Mouse (Mus musculus) CH12.LX (cell line): Measurements from ENCODE around the gene Reg1. TPM values are rescaled to one million over a fixed set of nuclear protein-coding genes. Genes with fewer than 3 reads are reported as not detected.
A peak's percentile ranks its signal among the peaks of the same experiment; 100 is the strongest.

ENCODE experiments used
- DNase-seq: peaks from one replicate; pipeline ENCODE4 v3.0.0-alpha.2; 2013; ENCODE audit errors: extremely low read depth
- H3K27ac ChIP-seq: 2 replicates; pipeline ENCODE4 v1.5.1; 2012; ENCODE audit warnings: low read depth, mild to moderate bottlenecking, control low read depth, moderate library complexity; ENCODE audit not compliant: insufficient read depth
- H3K27me3 ChIP-seq: replicated peaks from 2 replicates; pipeline ENCODE3; 2012; ENCODE audit warnings: inconsistent platforms
- H3K36me3 ChIP-seq, 2 experiments: replicated peaks in 1 of 2; 2 replicates each; pipeline versions ENCODE3 to v1.6.1; 2012; ENCODE audit warnings: inconsistent platforms in 1 of 2, low read length in 1 of 2, mild to moderate bottlenecking in 1 of 2, mixed read lengths in 1 of 2, moderate library complexity in 1 of 2; ENCODE audit not compliant: control insufficient read depth in 1 of 2, insufficient read depth in 1 of 2
- H3K4me1 ChIP-seq, 2 experiments: 2 replicates each; pipeline ENCODE4 v1.6.1; 2012; ENCODE audit warnings: inconsistent platforms in 1 of 2, moderate library complexity in 1 of 2; ENCODE audit not compliant: insufficient read depth in 2 of 2, control insufficient read depth in 1 of 2
- H3K4me2 ChIP-seq: 2 replicates; pipeline ENCODE4 v1.6.1; 2012; ENCODE audit warnings: low read depth, mild to moderate bottlenecking, control low read depth; ENCODE audit not compliant: poor library complexity, insufficient read depth, severe bottlenecking
- H3K4me3 ChIP-seq, 3 experiments: fragments of 150-350 bp in 1 of 3; sonication (generic) in 1 of 3; replicated peaks in 1 of 3; 2 replicates each; pipeline versions ENCODE3 to v1.5.1; 2011 to 2012; ENCODE audit warnings: low read depth in 2 of 3, low read length in 2 of 3, mild to moderate bottlenecking in 2 of 3, moderate library complexity in 2 of 3, control low read depth in 1 of 3, improper control_type of control experiment in 1 of 3, inconsistent platforms in 1 of 3, mixed read lengths in 1 of 3; ENCODE audit not compliant: poor library complexity in 1 of 3
- H3K79me2 ChIP-seq: replicated peaks from 2 replicates; pipeline ENCODE4 v1.6.1; 2012; ENCODE audit warnings: mild to moderate bottlenecking, moderate library complexity; ENCODE audit not compliant: control insufficient read depth, poor library complexity, insufficient read depth, severe bottlenecking; ENCODE audit errors: extremely low read depth
- H3K9ac ChIP-seq: 2 replicates; pipeline ENCODE4 v1.6.1; 2012; ENCODE audit warnings: low read depth, mild to moderate bottlenecking, control low read depth, moderate library complexity; ENCODE audit not compliant: insufficient read depth
- H3K9me3 ChIP-seq: replicated peaks from 2 replicates; pipeline ENCODE3; 2012; ENCODE audit warnings: low read length, inconsistent platforms, mixed read lengths
- BHLHE40 ChIP-seq: IDR thresholded peaks from 2 replicates; pipeline ENCODE4 v1.6.1; 2011; ENCODE audit warnings: mild to moderate bottlenecking, low read depth, low read length, improper control_type of control experiment
- CHD1 ChIP-seq: IDR thresholded peaks from 2 replicates; pipeline ENCODE4 v1.6.1; 2012; ENCODE audit warnings: low read depth, low read length, improper control_type of control experiment, inconsistent platforms
- CTCF ChIP-seq, 2 experiments: IDR thresholded peaks in 1 of 2; conservative IDR thresholded peaks in 1 of 2; 2 replicates each; pipeline ENCODE4 v1.5.1; 2011 to 2012; ENCODE audit warnings: low read depth in 2 of 2, low read length in 2 of 2, improper control_type of control experiment in 1 of 2, inconsistent platforms in 1 of 2, mild to moderate bottlenecking in 1 of 2, moderate library complexity in 1 of 2
- E2F4 ChIP-seq: IDR thresholded peaks from 2 replicates; pipeline ENCODE4 v1.6.1; 2011; ENCODE audit warnings: low read depth, low read length, improper control_type of control experiment; ENCODE audit not compliant: insufficient replicate concordance
- EP300 ChIP-seq: IDR thresholded peaks from 2 replicates; pipeline ENCODE4 v1.6.1; 2011; ENCODE audit warnings: low read length, improper control_type of control experiment
- ETS1 ChIP-seq: conservative IDR thresholded peaks from 2 replicates; pipeline ENCODE4 v1.6.1; 2012; ENCODE audit warnings: low read depth, mild to moderate bottlenecking, inconsistent platforms, low read length, improper control_type of control experiment, moderate library complexity
- HCFC1 ChIP-seq: IDR thresholded peaks from 2 replicates; pipeline ENCODE4 v1.6.1; 2012; ENCODE audit warnings: low read depth, mild to moderate bottlenecking, inconsistent platforms, low read length, improper control_type of control experiment
- JUN ChIP-seq: IDR thresholded peaks from 2 replicates; pipeline ENCODE4 v1.6.1; 2011; ENCODE audit warnings: low read depth, mild to moderate bottlenecking, low read length, improper control_type of control experiment, moderate library complexity; ENCODE audit not compliant: insufficient read depth
- KAT2A ChIP-seq: IDR thresholded peaks from 2 replicates; pipeline ENCODE4 v1.6.1; 2012; ENCODE audit warnings: low read length, improper control_type of control experiment, inconsistent platforms; ENCODE audit not compliant: insufficient replicate concordance
- MAFK ChIP-seq: IDR thresholded peaks from 2 replicates; pipeline ENCODE4 v1.6.1; 2011; ENCODE audit warnings: low read length, improper control_type of control experiment; ENCODE audit not compliant: insufficient replicate concordance
- MYC ChIP-seq: IDR thresholded peaks from 2 replicates; pipeline ENCODE4 v1.6.1; 2011; ENCODE audit warnings: low read depth, mild to moderate bottlenecking, improper control_type of control experiment, low read length
- NRF1 ChIP-seq: IDR thresholded peaks from 2 replicates; pipeline ENCODE4 v1.6.1; 2014; ENCODE audit warnings: low read depth, mild to moderate bottlenecking, inconsistent platforms, low read length, improper control_type of control experiment, moderate library complexity
- RAD21 ChIP-seq: IDR thresholded peaks from 2 replicates; pipeline ENCODE4 v1.6.1; 2011; ENCODE audit warnings: low read depth, mild to moderate bottlenecking, low read length, improper control_type of control experiment, moderate library complexity
- SIN3A ChIP-seq: IDR thresholded peaks from 2 replicates; pipeline ENCODE4 v1.6.1; 2012; ENCODE audit warnings: low read length, improper control_type of control experiment, inconsistent platforms
- SMC3 ChIP-seq: IDR thresholded peaks from 2 replicates; pipeline ENCODE4 v1.6.1; 2011; ENCODE audit warnings: low read depth, low read length, improper control_type of control experiment
- TBP ChIP-seq: conservative IDR thresholded peaks from 2 replicates; pipeline ENCODE4 v1.6.1; 2011; ENCODE audit warnings: low read depth, low read length, improper control_type of control experiment
- UBTF ChIP-seq: IDR thresholded peaks from 2 replicates; pipeline ENCODE4 v1.6.1; 2012; ENCODE audit warnings: low read depth, mild to moderate bottlenecking, inconsistent platforms, low read length, improper control_type of control experiment, moderate library complexity
- USF1 ChIP-seq: IDR thresholded peaks from 2 replicates; pipeline ENCODE4 v1.6.1; 2014; ENCODE audit warnings: low read depth, mild to moderate bottlenecking, inconsistent platforms, low read length, improper control_type of control experiment
- USF2 ChIP-seq: conservative IDR thresholded peaks from 2 replicates; pipeline ENCODE4 v1.6.1; 2011; ENCODE audit warnings: low read depth, low read length, improper control_type of control experiment
- ZKSCAN1 ChIP-seq: IDR thresholded peaks from 2 replicates; pipeline ENCODE4 v1.6.1; 2012; ENCODE audit warnings: low read depth, inconsistent platforms, low read length, improper control_type of control experiment, borderline replicate concordance
- dilution Hi-C: fragments of 300-500 bp; cut with MboI; formaldehyde crosslinking; loops from 2 replicates; pipeline ENCODE4 v1.14.3; 2020; ENCODE audit warnings: low sequenced_read_pairs; ENCODE audit not compliant: extremely low pct_unique_long_range_greater_than_20kb, extremely low pct_ligation_motif_present
- in situ Hi-C: fragments of 300-500 bp; cut with MboI; formaldehyde crosslinking; loops from 3 replicates; pipeline ENCODE4 v1.14.3; 2019; ENCODE audit warnings: low sequenced_read_pairs, low pct_ligation_motif_present, low pct_unique_long_range_greater_than_20kb, mixed read lengths
- polyA plus RNA-seq: library from polyadenylated mRNA; unstranded; fragments of >175 nt; gene quantifications from 2 replicates; pipeline ENCODE4 v1.2.1, GENCODE M21; 2012; ENCODE audit warnings: low read depth; ENCODE audit not compliant: insufficient read length
- total RNA-seq, 2 experiments: library from RNA; depleted of rRNA; stranded (reverse); fragments of 300-350 nt in 1 of 2; fragments of >200 nt in 1 of 2; gene quantifications; 2 replicates each; pipeline ENCODE4 v1.2.3; 2012 to 2014

Gene Reg1
- total and polyA plus RNA-seq, 3 experiments: not detected

GRCm38 (mm10) chr6:78448409-78448808, 25.9 kb downstream of the Reg1 start:
- Histone ChIP-seq H3K36me3 (no peaks in the 10 kb centered on the region), H3K4me1 (no peaks in the 10 kb centered on the region), H3K9ac (no peak overlapping the region), H3K79me2 (no peaks in the 10 kb centered on the region), H3K4me3 (no peak overlapping the region), H3K27ac (no peak overlapping the region), H3K27me3 (no peaks in the 10 kb centered on the region), H3K4me2 (no peak overlapping the region), H3K9me3 (peaks cover 12% of the 10 kb centered on the region)
- dilution Hi-C loops: no loop called here
- no peak for DNase-seq
- in situ Hi-C loops: no loop called here
- no peak for TF ChIP-seq RAD21
- no peak for TF ChIP-seq TBP
- TF ChIP-seq USF1: no peak
- no peak for TF ChIP-seq UBTF
- no peak for TF ChIP-seq HCFC1
- no peak for TF ChIP-seq E2F4
- no peak for TF ChIP-seq ETS1
- TF ChIP-seq CHD1: no peak
- TF ChIP-seq MYC: no peak
- TF ChIP-seq SIN3A: no peak
- no peak for TF ChIP-seq NRF1
- no peak for TF ChIP-seq USF2
- no peak for TF ChIP-seq BHLHE40
- TF ChIP-seq CTCF (conservative IDR thresholded peaks at IDR 0.05 in 1 of 2, IDR thresholded peaks at IDR 0.05 in 1 of 2; ENCODE audit: low read depth in 2 of 2, low read length in 2 of 2): no peak
- TF ChIP-seq JUN: no peak
- TF ChIP-seq EP300: no peak
- no peak for TF ChIP-seq SMC3
- no peak for TF ChIP-seq KAT2A

DNA sequence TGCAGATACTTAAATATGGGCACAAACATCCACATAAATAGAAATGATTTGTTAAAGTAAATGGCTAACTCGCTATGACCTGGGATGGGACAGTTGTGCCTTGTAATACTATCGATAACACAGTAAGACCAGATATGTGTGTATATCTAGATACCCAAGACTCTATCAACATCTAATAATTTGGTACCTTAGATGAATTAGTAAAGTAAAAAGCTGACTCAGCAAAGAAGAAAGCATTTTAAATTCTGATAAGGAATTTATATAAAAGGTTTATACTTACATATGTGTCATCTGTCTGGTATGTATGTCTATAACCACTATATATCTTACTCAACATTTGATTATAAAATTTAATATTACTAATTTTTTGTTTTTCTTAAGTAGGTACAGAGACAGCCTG, 30.3 kb downstream of the Reg1 start:
- H3K4me1 ChIP-seq: no peaks in the 10 kb centered on the region
- H3K9me3 ChIP-seq: peaks cover 21% of the 10 kb centered on the region
- H3K79me2 ChIP-seq: no peaks in the 10 kb centered on the region
- in situ Hi-C loops: no loop called here
- H3K27me3 ChIP-seq: no peaks in the 10 kb centered on the region
- peak; percentile 80 for TF ChIP-seq MAFK
- no peak for TF ChIP-seq TBP
- no peak for TF ChIP-seq ZKSCAN1
- TF ChIP-seq CHD1: no peak
- TF ChIP-seq CTCF (conservative IDR thresholded peaks at IDR 0.05 in 1 of 2, IDR thresholded peaks at IDR 0.05 in 1 of 2; ENCODE audit: low read depth in 2 of 2, low read length in 2 of 2): no peak
- no peaks in the 10 kb centered on the region for H3K36me3 ChIP-seq
- H3K27ac ChIP-seq: no peak overlapping the region
- dilution Hi-C loops: no loop called here
- no peak for DNase-seq
- H3K4me3 ChIP-seq: no peak overlapping the region
- H3K4me2 ChIP-seq: no peak overlapping the region
- no peak overlapping the region for H3K9ac ChIP-seq
